Mouse (Mus musculus) hindbrain, embryonic 16.5 days (tissue): ENCODE results near the gene Dscam. TPM values are rescaled to one million over a fixed set of nuclear protein-coding genes. Genes with fewer than 3 reads are reported as not detected.
A peak's percentile ranks its signal among the peaks of the same experiment; 100 is the strongest.

Experiments
- ATAC-seq: fragments of 200-750 bp; cut with Nextera tagmentation; 2 replicates; pipeline ENCODE4 v1.8.0; 2017; ENCODE audit warnings: moderate TSS enrichment, moderate library complexity
- H3K27ac ChIP-seq: fragments of 300-500 bp; sonication (generic); 2 replicates; pipeline ENCODE4 v1.5.1; 2014; ENCODE audit warnings: low read depth, mild to moderate bottlenecking, control low read depth, low read length, moderate library complexity
- H3K27me3 ChIP-seq: fragments of 300-500 bp; sonication (generic); replicated peaks from 2 replicates; pipeline ENCODE4 v1.6.1; 2014; ENCODE audit warnings: low read length; ENCODE audit not compliant: control insufficient read depth, insufficient read depth
- H3K36me3 ChIP-seq: fragments of 300-500 bp; sonication (generic); 2 replicates; pipeline ENCODE4 v1.6.1; 2014; ENCODE audit warnings: mild to moderate bottlenecking, low read length, moderate library complexity, mixed read lengths; ENCODE audit not compliant: control insufficient read depth, insufficient read depth
- H3K4me1 ChIP-seq: fragments of 300-500 bp; sonication (generic); 2 replicates; pipeline ENCODE4 v1.6.1; 2014; ENCODE audit warnings: low read depth, low read length; ENCODE audit not compliant: control insufficient read depth, insufficient read depth
- H3K4me2 ChIP-seq: fragments of 300-500 bp; sonication (generic); 2 replicates; pipeline ENCODE4 v1.6.1; 2014; ENCODE audit warnings: mild to moderate bottlenecking, low read length, control low read depth, moderate library complexity
- H3K4me3 ChIP-seq: fragments of 300-500 bp; sonication (generic); 2 replicates; pipeline ENCODE4 v1.5.1; 2014; ENCODE audit warnings: mild to moderate bottlenecking, low read length, control low read depth, moderate library complexity
- H3K9ac ChIP-seq: fragments of 300-500 bp; sonication (generic); 2 replicates; pipeline ENCODE4 v1.6.1; 2014; ENCODE audit warnings: low read depth, mild to moderate bottlenecking, control low read depth, low read length, moderate library complexity
- H3K9me3 ChIP-seq: fragments of 300-500 bp; sonication (generic); 2 replicates; pipeline ENCODE4 v1.6.1; 2014; ENCODE audit warnings: mild to moderate bottlenecking, low read length, moderate library complexity; ENCODE audit not compliant: control insufficient read depth
- WGBS: fragments of 180-500 bp; shearing (Covaris S2); extraction: QIAGEN DNeasy Blood & Tissue Kit; methylation state at CpG from one replicate; pipeline ENCODE4 v1.1.7; 2014; 5-methylcytosine and 5-hydroxymethylcytosine counted together
- polyA plus RNA-seq: library from polyadenylated mRNA; unstranded; fragments of >200 nt; fragmentation: Nextera tagmentation; extraction: Ambion mirVana; gene quantifications from 2 replicates; pipeline ENCODE4 v1.2.1, GENCODE M21; 2015

Gene Dscam
- polyA plus RNA-seq, 1 experiment from 2014 or later, result 13.1 TPM

DNA sequence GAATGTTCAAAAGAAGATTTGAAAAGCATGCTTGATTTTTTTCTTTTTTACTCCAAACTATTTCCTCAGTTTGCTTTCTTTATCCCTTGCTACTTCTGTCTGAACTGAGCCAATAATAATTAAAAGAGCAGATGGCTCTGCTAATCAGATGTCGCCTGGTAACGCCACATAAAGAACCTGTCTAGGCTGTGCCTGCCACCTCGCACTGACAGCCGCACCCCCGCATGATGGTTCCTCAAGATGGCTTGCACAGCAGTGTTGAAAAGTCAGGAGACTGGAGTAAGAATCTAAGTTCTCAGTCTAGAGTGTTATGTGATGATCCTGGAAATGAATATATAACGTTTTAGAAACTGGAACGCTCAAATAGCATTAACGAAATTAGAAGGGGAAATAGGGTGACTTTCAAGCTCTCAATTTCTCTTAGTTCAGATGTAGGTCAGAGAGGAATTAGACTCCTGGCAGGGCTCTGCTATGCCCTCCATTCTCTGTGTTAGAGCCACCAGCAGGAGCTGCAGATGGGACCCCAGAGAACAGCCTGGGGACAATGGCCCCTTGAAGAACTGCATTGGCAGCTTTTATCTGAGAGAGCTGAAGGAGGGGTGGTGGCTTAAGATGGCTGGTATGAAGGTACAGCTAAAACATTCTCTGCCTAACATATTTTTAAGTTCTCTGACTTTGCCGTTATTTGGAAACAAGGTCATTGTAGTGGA lies 326.7 kb downstream of the Dscam start:
- WGBS, result 46% methylated on average over 9 of the region's 9 CpGs
- Histone ChIP-seq H3K27ac (peak overlapping the region; percentile 31; the same call in 1 of the 2 replicates), H3K4me3 (no peak overlapping the region), H3K36me3 (no peaks in the 10 kb centered on the region), H3K9me3 (no peaks in the 10 kb centered on the region), H3K27me3 (no peaks in the 10 kb centered on the region), H3K4me1 (peaks cover 13% of the 10 kb centered on the region), H3K9ac (no peak overlapping the region), H3K4me2 (no peak overlapping the region)
- peak; percentile 49; the same call in 1 of the 2 replicates for ATAC-seq

- H3K9ac ChIP-seq, result no peak overlapping the region
- H3K4me2 ChIP-seq, result no peak overlapping the region
- no peak overlapping the region for H3K27ac ChIP-seq
- H3K4me3 ChIP-seq, result no peak overlapping the region
- no peaks in the 10 kb centered on the region for H3K27me3 ChIP-seq
- H3K9me3 ChIP-seq, result no peaks in the 10 kb centered on the region
- WGBS, result 95% methylated on average over 3 of the region's 3 CpGs
- peaks cover 13% of the 10 kb centered on the region for H3K4me1 ChIP-seq
- no peak for ATAC-seq
- H3K36me3 ChIP-seq, result no peaks in the 10 kb centered on the region
Measured at GRCm38 (mm10) chr16:96842829-96843360, 327.7 kb downstream of the Dscam start.

GRCm38 (mm10) chr16:96819649-96820048 lies 350.9 kb downstream of the Dscam start:
- WGBS, result 27% methylated on average over 16 of the region's 16 CpGs
- H3K27ac ChIP-seq, result no peak overlapping the region

GRCm38 (mm10) chr16:96806298-96806697 lies 364.3 kb downstream of the Dscam start:
- no peak overlapping the region for H3K4me2 ChIP-seq
- no peak overlapping the region for H3K9ac ChIP-seq
- WGBS, result 80% methylated on average over 1 of the region's 1 CpGs
- no peaks in the 10 kb centered on the region for H3K27me3 ChIP-seq
- peaks cover 5% of the 10 kb centered on the region; the same call in 1 of the 2 replicates for H3K4me1 ChIP-seq
- peak; percentile 58; the same call in 1 of the 2 replicates for ATAC-seq
- H3K4me3 ChIP-seq, result no peak overlapping the region
- H3K36me3 ChIP-seq, result no peaks in the 10 kb centered on the region
- no peaks in the 10 kb centered on the region for H3K9me3 ChIP-seq
- H3K27ac ChIP-seq, result no peak overlapping the region

More at GRCm38 (mm10) chr16:96819649-96820048, 350.9 kb downstream of the Dscam start:
- H3K36me3 ChIP-seq, result no peaks in the 10 kb centered on the region
- H3K9ac ChIP-seq, result no peak overlapping the region
- no peaks in the 10 kb centered on the region for H3K4me1 ChIP-seq
- no peak overlapping the region for H3K4me3 ChIP-seq
- H3K4me2 ChIP-seq, result no peak overlapping the region
- no peaks in the 10 kb centered on the region for H3K27me3 ChIP-seq
- 0 out of 2 replicates have a peak, but pooled peaks have one; percentile 34 for ATAC-seq
- no peaks in the 10 kb centered on the region for H3K9me3 ChIP-seq

GRCm38 (mm10) chr16:96802636-96803035 lies 367.9 kb downstream of the Dscam start:
- H3K9me3 ChIP-seq, result no peaks in the 10 kb centered on the region
- no peak overlapping the region for H3K9ac ChIP-seq
- H3K36me3 ChIP-seq, result no peaks in the 10 kb centered on the region
- no peak overlapping the region for H3K4me3 ChIP-seq
- H3K27ac ChIP-seq, result no peak overlapping the region
- no peak overlapping the region for H3K4me2 ChIP-seq
- ATAC-seq, result peak; percentile 86
- no peaks in the 10 kb centered on the region for H3K27me3 ChIP-seq
- peaks cover 5% of the 10 kb centered on the region; the same call in 1 of the 2 replicates for H3K4me1 ChIP-seq
- 50% methylated on average over 2 of the region's 2 CpGs for WGBS

DNA sequence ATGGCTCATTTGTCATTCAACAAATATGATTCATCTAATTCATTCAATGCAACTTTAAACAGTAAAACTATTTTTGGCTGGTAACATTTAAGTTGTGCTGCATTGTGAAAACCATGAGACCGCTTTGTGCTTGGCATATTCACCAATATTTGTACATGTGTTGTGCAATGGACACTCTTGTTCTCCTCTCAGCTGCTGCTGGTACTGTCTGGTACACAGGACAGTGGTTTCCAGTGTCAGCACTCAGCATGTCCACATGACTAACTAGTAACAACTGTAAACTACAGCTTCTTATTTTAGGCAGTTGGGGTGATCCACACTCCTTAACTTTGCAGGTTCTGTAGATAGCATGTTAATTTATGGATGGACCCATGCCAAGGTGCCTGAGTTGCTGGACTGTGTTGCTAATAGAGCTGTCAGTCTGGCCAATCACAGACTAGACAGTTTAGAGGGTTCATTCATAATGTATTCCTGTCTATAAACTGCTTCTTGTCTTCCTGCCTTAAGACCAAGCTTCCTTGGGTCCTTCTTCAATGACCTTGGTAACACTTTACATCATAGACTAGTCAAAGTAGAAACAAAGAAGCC lies 368.8 kb downstream of the Dscam start:
- 0 out of 2 replicates have a peak, but pooled peaks have one; percentile 20 for ATAC-seq

DNA sequence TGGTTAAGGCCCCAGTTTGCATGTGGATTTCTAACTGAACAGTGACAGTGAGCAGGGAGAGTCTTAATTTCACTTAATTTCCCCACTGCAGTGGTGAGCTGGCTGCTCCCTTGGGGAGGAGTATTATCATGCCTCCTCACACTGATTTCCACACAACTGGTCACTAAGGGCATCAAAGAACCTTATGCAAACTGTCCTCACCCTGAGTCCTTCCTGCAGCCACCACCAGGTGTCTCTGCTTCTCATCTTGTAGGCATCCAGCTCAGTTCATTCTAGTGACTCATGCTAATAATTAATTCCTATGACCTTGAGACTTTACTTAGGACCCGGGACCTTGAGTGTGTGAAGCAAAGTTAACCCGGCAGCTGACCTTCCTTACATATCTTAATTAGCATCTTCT lies 375.1 kb downstream of the Dscam start:
- no peaks in the 10 kb centered on the region for H3K4me1 ChIP-seq
- no peak overlapping the region for H3K4me3 ChIP-seq
- WGBS, result 39% methylated on average over 2 of the region's 2 CpGs
- H3K9me3 ChIP-seq, result no peaks in the 10 kb centered on the region
- no peak overlapping the region for H3K27ac ChIP-seq
- H3K27me3 ChIP-seq, result no peaks in the 10 kb centered on the region
- no peaks in the 10 kb centered on the region for H3K36me3 ChIP-seq
- ATAC-seq, result peak; percentile 40; the same call in 1 of the 2 replicates
- no peak overlapping the region for H3K9ac ChIP-seq
- H3K4me2 ChIP-seq, result no peak overlapping the region

More for the DNA sequence above, 368.8 kb downstream of the Dscam start:
- H3K4me1 ChIP-seq, result peaks cover 5% of the 10 kb centered on the region; the same call in 1 of the 2 replicates
- WGBS, result 89% methylated on average over 1 of the region's 1 CpGs
- no peak overlapping the region for H3K27ac ChIP-seq
- no peaks in the 10 kb centered on the region for H3K36me3 ChIP-seq
- no peak overlapping the region for H3K4me2 ChIP-seq
- H3K4me3 ChIP-seq, result no peak overlapping the region
- H3K9me3 ChIP-seq, result no peaks in the 10 kb centered on the region
- H3K9ac ChIP-seq, result no peak overlapping the region
- H3K27me3 ChIP-seq, result no peaks in the 10 kb centered on the region

- no peaks in the 10 kb centered on the region for H3K9me3 ChIP-seq
- WGBS, result 82% methylated on average over 2 of the region's 2 CpGs
- H3K27me3 ChIP-seq, result no peaks in the 10 kb centered on the region
- ATAC-seq, result no peak
- H3K27ac ChIP-seq, result no peak overlapping the region
- H3K4me2 ChIP-seq, result no peak overlapping the region
- H3K4me3 ChIP-seq, result no peak overlapping the region
- H3K9ac ChIP-seq, result no peak overlapping the region
- peaks cover 5% of the 10 kb centered on the region for H3K4me1 ChIP-seq
- no peaks in the 10 kb centered on the region for H3K36me3 ChIP-seq
Measured at GRCm38 (mm10) chr16:96791307-96791706, 379.2 kb downstream of the Dscam start.

- no peak for ATAC-seq
- no peak overlapping the region for H3K9ac ChIP-seq
- H3K4me3 ChIP-seq, result no peak overlapping the region
- no peaks in the 10 kb centered on the region for H3K36me3 ChIP-seq
- H3K4me1 ChIP-seq, result peaks cover 5% of the 10 kb centered on the region
- H3K27ac ChIP-seq, result no peak overlapping the region
- H3K4me2 ChIP-seq, result no peak overlapping the region
- H3K9me3 ChIP-seq, result no peaks in the 10 kb centered on the region
- WGBS, result 24% methylated on average over 5 of the region's 5 CpGs
- H3K27me3 ChIP-seq, result no peaks in the 10 kb centered on the region
Measured at GRCm38 (mm10) chr16:96788286-96788685, 382.3 kb downstream of the Dscam start.
